Mouse (Mus musculus): ENCODE data around the gene Tgm4. TPM values are rescaled to one million over a fixed set of nuclear protein-coding genes. Genes with fewer than 3 reads are reported as not detected.
A peak's percentile ranks its signal among the peaks of the same experiment; 100 is the strongest.

The Tgm4 gene
- polyA plus RNA-seq, 3 experiments from 2014 or later, result 0.38 to 1.3 (median 0.66) TPM

DNA sequence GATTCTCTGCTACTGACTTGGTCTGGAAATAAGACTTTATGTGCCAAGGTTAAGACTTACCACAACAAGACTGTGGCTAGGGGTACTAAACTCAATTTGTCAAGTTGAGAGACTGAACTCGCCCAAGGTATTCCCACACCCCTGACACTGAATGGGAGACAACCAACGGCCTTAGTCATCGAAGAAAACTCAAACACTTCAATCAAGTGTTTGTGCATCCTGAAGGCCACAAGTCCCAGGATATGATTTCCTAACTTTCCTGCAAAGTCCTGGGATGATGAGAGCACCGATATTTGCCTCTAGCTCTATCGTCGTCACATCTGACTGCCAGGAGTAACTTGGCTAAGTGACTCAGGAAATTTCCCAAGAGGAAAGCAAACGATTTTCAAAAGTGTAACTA, 74.7 kb downstream of the Tgm4 start:
- ATAC-seq, result no peak

DNA sequence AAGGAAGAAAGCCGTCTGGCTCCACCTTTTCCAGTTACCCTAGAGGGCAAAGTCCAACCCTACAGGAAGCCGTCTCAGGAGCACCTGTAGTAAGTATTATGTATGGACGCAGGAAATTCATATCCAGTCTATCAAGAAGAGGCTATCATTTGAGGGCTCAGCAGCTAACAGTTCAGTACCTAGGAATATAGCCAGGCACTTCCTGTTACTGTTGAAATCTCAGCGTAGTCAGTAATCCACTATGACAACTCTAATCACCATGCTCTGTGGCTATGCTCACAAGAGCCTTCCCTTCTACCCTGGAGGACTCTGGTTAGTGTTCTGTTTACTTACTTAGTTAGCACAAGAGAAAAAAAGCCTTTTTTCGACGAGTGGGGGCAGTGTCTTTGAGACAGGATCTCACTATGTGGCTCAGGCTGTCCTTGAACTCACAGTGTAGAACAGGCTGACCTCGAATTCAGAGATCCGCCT, 77.3 kb downstream of the Tgm4 start:
- no peak for ATAC-seq

DNA sequence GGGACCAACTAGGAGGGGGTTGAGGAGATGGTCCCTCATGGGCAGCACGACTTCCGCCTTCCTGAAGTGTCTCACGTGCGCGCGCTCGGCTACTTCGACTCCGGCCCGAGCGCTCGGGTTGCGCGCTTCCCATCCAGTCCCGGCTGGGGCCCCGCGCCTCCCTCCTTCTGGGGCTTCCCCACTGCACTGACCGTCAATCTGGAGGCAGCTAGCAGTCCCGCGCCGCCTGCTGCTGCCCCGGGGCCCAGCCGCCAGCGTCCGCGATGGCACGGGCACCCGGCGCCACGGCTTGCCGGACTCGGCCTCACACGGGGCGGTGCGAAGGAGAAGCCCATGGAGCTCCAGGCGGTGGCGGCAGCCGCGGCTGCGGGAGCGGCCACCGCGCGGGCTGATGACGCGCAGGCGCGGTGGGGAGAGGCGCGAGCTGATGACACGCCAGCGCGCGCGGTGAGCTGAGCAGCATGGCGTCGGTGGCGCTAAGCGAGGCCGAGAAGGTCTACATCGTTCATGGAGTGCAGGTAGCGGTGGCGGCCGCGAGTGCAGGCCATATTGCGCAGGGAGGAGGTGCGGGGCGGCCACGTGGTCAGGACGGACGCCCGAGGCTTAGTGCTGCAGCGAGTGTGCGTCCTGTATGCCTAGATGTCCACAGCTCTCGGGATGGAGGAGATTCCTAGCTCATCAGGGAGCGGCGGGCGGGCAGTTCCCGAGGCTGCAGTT, 78.4 kb downstream of the Tgm4 start, which contains the start of the genes Zdhhc3 and Exosc7:
TSS of gene Zdhhc3 (minus strand) at position 401 of the 717 bp plus-strand sequence.
TSS of gene Exosc7 (plus strand) at position 411 of the 717 bp plus-strand sequence.
- ATAC-seq, result peak; percentile 87

GRCm38 (mm10) chr9:123113931-123114330, 79.4 kb downstream of the Tgm4 start:
- ATAC-seq, result no peak

DNA sequence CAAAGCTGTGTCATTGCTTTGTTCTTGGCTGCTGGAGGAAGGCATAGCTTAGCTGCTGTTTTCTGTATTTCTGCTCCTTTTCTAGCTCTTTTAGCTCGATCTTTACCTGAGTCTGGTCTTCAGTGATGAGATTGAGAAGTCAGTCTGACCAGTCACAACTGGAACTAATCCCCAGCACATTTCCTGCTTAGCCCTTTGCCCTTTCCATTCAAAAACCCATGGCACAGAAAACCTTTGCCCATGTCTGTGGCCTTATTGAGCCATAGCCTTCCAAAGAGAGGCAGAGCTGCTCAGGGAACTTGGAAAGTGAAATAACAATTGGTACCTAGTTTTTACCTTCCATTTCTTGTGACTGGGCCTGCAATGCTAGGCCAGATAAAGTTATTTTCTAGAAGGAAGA, 81.0 kb downstream of the Tgm4 start:
- ATAC-seq, result no peak

Other genes with a start within 250 kb of the Tgm4 start
- gene Tcaim, start 229.2 kb upstream of the Tgm4 start, polyA plus RNA-seq (2017; shearing (Covaris generic)), result 10 to 100 TPM in 2 of 3 experiments, 1 to 10 TPM in 1; 7.8 to 17.7 (median 16.6) TPM
- 1 to 10 TPM in 2 of 3 experiments, not detected in 1; 1.5 to 4.0 TPM for gene Gm35549, start 190.7 kb upstream of the Tgm4 start, polyA plus RNA-seq (2017; shearing (Covaris generic))
- 10 to 100 TPM; 31.6 to 43.9 (median 38.0) TPM for gene Zfp445, start 168.7 kb upstream of the Tgm4 start, polyA plus RNA-seq (2017; shearing (Covaris generic))
- 1 to 10 TPM; 2.7 to 8.7 (median 2.9) TPM for gene Zkscan7, start 149.0 kb upstream of the Tgm4 start, polyA plus RNA-seq (2017; shearing (Covaris generic))
- not detected for gene Zfp105, start 111.7 kb upstream of the Tgm4 start, polyA plus RNA-seq (2017; shearing (Covaris generic))
- 10 to 100 TPM; 22.3 to 35.5 (median 29.5) TPM for gene 1110059G10Rik, start 83.7 kb upstream of the Tgm4 start, polyA plus RNA-seq (2017; shearing (Covaris generic))
- 10 to 100 TPM in 1 of 3 experiments, 1 to 10 TPM in 2; 5.3 to 43.6 (median 6.4) TPM for gene Kif15, start 83.7 kb upstream of the Tgm4 start, polyA plus RNA-seq (2017; shearing (Covaris generic))
- gene Tmem42, start 13.4 kb upstream of the Tgm4 start, polyA plus RNA-seq (2017; shearing (Covaris generic)), result 10 to 100 TPM; 10.2 to 17.5 (median 13.8) TPM
- 10 to 100 TPM; 11.4 to 18.2 (median 12.4) TPM for gene Zdhhc3, start 78.5 kb downstream of the Tgm4 start, polyA plus RNA-seq (2017; shearing (Covaris generic))
- 100 to 1,000 TPM in 2 of 3 experiments, 10 to 100 TPM in 1; 79.7 to 114 (median 101) TPM for gene Exosc7, start 78.5 kb downstream of the Tgm4 start, polyA plus RNA-seq (2017; shearing (Covaris generic))
- gene Clec3b, start 116.2 kb downstream of the Tgm4 start, polyA plus RNA-seq (2017; shearing (Covaris generic)), result under 1 TPM in 1 of 3 experiments, not detected in 2; 0.46 TPM
- gene Cdcp1, start 181.3 kb downstream of the Tgm4 start, polyA plus RNA-seq (2017; shearing (Covaris generic)), result 1 to 10 TPM in 2 of 3 experiments, under 1 TPM in 1; 0.35 to 1.5 (median 1.3) TPM
- gene Tmem158, start 226.0 kb downstream of the Tgm4 start, polyA plus RNA-seq (2017; shearing (Covaris generic)), result under 1 TPM in 2 of 3 experiments, not detected in 1; 0.45 to 0.85 TPM